Mouse (Mus musculus) heart, adult 11 months (tissue): ENCODE measurements around the gene Cd99l2.
A peak's percentile ranks its signal among the peaks of the same experiment; 100 is the strongest.
"Not testable (repeated sequence)": the region's sequence is repeated elsewhere in the genome, so short reads cannot be mapped to it uniquely, and the experiment has no call there.

Experiments
- DNase-seq: peaks from one replicate; pipeline ENCODE4 v3.0.0; 2022

Gene Cd99l2

DNA sequence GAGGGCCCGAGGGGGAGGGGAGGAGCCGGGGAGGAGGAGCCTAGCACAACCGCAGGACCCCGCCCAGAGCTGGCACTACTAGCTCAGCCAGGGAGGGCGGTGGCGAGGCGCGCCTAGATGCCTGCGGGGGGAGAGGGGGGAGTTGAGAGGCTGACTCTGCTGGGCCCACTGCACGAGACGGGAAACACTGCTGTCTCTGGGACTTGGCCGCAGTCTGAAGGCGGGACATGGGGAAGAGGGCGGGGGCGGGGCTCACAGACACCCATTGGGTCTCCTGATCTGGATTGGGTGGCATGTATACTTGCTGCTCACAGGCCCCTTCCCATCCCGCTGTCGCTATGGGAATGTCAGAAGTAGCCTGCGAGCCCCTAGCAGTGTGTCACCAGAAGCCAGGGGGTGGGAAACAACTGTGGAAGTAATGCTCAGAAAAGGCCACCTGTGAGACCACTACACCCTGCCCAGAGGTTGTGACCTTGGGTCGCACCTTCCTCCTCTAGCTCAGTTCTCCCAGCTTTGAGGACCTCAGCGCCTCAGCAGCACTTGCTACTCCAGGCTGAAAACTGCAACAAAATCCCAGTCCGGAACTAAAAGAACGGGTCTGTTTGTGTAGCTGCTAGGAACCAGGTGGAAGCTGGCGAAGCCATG, at the start of gene Cd99l2:
Cd99l2 (minus strand) TSS at position 216 of the 645 bp plus-strand sequence.
- DNase-seq = peak; percentile 99

DNA sequence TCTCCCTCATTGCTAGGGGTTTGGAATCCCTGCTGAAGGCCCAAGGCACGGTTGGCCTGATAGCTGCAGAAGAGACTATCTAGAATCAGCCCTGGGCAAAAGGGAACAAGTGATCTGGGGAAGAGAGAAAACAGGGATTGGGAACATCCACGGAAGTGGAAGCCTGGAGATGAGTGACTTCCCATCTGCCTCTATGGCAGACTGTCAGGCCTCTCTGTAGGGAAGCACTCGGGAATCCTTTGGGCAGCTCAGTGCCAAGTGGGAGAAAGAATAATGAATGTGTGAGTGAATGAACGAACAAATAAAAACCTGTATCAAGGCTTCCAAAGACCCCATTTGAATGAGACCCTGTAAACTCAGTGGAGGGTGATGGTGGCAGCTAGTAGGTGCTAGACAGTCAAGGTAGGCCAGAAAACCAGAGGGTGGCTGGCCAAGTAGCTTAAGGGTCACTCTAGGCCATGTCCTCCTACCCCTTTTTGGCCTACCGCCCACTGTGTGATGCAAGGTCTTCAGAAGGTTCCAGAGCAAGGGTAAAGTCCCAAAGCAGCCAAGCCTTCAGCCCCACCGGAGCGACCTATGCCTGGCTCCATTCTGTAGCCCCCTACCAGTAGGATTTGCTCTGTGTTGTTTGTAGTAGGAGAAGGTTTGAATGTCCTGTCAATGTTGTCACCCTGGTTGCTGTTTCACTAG, 48.3 kb upstream of the Cd99l2 start:
- DNase-seq = no peak

DNA sequence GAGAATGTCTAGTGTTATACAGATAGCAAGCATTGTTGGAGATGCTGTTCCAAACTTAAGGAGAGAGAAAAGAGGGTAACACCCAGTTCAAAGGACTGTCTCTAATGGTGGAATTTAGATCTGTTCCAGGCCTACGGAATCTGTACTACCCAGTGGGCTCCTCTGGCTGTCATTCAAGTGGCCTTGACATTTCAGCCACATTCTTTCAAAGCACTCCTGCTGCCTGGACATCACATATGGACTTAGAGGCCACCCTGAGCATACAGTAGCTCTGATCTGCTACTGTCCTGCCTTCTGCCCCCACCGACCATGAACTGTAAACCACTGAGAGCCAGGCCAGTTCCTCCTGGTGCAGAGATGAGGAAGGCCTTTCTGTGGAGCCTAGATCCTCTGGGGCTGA, 45.1 kb upstream of the Cd99l2 start:
- DNase-seq = no peak

DNA sequence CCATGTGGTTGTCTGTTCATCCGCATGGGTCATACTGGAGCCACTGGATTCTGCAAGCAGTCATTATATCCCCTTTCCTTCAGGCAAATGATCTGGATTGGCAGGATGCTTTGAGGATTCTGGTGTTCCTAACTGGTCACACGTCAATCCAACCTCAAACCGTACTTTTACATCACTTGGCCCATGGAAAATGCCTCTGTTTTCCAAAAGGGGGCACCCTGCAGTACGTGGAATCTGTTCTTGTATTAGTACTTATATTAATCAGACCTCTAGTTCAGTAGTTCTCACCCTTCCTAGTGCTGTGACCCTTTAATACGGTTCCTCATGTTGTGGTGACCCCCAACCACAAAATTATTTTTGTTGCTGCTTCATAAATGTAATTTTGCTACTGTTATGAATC, 41.5 kb upstream of the Cd99l2 start:
- DNase-seq = no peak

DNA sequence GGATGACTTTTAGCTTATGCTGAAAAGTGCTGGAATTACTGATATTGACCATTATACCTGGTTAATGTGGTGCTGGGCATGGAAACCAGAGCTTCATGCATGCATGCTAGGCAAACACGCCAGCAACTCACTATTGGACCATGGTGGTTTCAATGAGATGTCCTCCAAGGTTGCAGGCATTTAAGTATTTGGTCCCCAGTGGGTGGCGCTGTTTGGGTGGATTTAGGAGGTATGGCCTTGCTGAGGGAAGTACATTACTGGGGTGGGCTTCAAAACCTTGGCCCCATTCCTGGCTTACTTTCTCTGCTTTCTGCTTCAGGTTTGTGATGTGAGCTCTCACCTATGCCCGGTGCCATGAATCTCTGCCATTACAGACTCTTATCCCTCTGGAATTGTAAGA, 40.0 kb upstream of the Cd99l2 start:
- no peak for DNase-seq

DNA sequence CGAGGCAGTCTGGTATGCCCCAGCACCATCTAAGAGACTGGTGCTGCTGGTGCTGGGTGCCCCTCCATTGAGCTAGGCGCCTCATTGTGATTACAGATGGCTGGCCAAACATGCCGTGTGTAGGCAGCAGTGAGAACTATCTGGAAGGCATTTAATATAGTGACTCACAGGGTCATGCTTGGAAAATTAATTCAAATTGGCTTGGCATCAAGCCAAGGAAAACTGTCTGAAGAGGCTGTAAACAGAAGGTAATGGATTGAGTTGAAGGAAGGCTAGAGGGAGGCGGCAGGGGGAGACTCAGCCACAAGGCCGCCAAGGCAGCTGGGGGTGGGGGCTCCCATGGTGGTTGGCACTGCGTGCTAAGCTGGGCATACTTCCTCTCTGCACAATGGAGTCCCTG, 36.0 kb upstream of the Cd99l2 start:
- no peak for DNase-seq

DNA sequence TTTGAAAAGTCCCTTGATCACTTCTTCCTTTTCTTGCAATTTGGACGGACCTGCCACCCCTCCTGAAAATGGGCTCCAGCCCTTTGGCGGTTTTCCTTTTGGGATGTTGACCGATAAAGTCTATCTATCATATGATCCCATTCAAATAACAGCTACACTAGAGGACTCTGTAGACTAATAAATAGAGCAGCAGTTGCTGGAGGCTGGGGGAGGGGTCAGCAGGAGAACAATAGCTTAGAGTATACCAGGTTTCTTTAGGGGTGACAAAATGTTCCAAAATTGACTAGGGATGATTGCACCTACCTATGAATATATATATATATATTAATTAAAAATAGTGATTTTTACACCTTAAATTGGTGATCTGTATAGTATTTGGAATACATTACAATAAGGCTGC, 35.5 kb upstream of the Cd99l2 start:
- DNase-seq = no peak

DNA sequence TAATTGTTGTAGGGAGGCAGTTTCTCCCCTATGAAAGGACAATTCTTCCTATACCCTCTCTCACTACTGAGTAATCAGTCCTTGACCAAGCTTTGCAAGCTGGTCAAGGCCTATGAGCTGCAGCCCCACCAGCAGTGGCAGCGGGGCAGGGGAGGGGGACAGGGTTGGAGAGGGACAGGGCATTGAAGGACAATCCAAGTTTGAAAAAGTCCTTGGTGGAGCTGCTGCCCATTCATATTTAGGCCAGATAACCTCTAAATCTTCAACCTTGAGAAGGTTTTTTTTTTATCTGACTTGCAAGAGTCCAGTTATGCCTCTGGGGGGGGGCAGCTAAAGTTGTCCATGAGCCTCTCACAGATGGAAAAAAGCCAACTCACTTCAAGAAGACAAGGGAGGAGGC, 34.8 kb upstream of the Cd99l2 start:
- no peak for DNase-seq

DNA sequence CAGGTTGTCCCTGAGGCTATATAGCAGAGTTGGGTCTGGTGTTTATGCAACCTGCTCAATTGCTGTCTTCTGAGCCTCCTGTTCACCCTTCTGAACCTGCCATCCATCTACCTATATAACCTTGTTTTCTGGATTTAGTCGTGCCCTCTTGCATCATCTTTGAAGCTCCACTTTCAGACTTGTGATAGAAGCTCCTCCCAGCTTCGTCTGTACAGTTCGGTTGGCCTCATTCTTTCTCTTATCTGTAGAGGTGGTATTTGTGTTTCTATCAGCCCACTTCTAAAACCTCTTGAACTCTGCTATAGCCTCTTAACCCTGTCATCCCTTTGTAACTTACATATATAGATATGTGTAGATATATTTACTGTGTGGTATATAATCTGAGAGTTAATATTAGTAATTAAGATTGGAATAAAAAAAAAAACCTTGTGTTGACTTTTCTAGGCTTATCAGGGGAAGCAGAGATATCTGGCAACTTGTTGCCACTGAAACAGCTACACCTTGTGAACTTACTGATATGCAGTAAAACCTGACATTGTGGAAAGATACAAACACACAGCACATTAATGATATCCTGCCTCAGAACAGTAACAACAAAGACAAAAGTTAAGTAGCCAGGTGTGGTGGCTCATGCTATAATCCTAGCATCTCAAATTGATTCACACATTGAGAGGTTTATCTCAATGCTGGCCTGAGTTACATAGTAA, 33.1 kb upstream of the Cd99l2 start:
- no peak for DNase-seq

DNA sequence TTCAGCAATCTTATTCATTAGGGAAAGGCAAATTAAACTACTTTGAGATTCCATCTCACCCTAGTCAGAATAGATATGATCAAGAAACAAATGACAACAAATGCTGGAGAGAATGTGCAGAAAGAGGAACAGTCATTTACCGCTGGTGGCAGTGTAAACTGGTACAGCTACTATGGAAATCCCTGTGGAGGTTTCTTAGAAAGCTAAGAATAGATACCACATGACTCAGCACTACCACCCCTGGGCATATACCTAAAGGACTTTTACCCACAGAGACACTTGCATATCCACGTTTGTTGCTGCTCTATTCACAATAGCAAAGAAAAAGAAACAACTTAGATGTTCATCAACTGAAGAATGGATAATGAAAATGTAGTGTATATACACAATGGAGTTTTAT, 31.7 kb upstream of the Cd99l2 start:
- DNase-seq = no peak

DNA sequence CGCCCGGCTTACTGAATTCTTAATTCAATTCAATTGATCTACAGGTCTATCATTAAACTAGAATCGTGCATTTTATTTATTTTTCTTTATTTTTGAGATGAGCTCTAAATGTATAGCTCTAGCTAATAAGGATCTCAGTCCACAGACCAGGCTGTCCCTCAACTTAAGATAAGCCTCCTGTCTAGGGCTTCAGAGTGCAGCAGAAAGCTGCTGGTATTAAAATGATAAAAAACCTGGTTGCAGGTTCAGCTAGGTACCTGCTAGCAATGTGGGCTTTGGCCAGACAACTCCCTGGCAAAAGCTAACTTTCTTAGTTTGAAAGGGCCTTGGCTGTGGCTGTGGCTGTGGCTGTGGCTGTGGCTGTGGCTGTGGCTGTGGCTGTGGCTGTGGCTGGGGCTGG, 30.2 kb upstream of the Cd99l2 start:
- no peak for DNase-seq

DNA sequence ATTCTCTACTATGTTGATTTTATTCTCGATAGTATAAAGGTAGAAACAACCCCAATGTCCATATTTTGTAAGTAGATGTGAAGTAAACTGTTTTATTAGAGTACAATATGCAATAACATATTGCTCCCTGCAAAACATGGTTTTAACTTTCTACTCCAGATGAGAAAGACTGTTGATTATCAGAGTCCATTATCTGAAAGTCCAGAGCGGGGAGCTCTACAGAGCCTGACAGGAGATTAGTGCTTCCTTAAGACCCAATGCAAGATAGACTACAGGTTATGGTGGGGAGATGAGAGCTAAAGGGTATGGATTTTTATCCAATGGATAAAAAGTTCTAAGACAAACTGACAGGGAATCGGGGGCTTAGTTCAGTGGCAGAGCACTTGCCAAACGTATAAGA, 26.6 kb upstream of the Cd99l2 start:
- DNase-seq = no peak

DNA sequence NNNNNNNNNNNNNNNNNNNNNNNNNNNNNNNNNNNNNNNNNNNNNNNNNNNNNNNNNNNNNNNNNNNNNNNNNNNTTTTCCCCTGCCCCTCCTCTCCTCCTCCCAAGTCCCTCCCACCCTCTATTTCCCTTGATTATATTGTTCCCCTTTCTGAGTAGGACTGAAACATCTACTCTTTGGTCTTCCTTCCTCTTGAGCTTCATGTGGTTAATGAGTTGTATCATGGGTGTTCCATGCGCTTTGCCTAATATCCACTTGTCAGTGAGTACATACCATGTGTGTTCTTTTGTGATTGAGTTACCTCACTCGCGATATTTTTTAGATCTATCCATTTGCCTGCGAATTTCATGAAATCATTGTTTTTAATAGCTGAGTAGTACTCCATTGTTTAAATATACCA, 13.9 kb upstream of the Cd99l2 start:
- DNase-seq = not testable (repeated sequence)

DNA sequence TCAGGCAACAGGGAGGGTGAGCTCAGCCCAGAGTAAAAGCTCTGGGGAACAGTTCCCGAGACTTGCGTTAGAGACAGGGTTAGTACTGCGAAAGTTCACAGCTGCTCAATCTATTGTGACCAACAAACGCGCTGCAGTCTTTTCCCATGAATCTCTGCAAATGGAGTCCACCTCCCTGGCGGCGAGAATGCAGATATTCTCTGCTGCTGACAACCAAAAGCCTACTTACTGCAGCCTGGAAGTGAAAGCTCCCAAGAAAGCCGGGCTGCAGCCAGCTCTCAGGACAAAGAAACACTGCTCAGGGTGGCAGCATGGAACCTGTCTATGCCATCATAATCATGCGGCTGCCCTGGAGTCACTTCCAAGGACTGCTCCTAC, 619 bp upstream of the Cd99l2 start:
- peak; percentile 94 for DNase-seq

DNA sequence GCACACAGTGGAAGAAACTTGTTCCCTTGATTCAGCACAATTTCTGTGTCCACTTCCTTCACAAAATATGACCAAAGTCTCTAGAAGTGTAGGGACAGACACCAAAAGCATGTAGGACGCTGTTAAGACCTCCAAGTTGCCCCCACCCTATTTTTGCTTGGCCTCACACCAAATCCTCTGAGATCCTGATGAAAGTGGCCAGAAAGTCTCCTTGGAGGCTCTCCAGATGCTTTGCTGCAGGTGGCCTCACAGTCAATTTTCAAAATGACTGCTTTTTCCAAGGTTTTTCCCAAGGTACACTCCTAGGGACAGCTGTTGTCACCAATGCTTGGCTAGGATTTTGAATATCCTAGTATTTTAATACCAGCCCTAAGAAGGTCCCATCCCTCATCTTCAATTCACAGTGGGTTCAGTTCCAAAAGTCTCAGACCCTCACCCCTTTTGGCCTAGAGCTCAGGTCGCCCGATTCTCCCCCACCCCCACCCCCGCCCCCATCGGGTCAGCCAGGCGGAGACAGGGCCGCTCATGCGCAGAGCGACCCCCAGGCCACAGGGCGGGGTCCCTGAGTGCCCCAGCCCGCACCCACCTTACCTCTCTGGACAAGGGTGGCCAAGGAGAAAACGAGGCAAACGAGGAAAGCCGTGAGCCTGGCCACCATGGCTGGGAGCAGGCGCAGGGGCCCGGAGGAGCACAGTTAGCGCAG, 567 bp downstream of the Cd99l2 start:
- peak; percentile 77 for DNase-seq

DNA sequence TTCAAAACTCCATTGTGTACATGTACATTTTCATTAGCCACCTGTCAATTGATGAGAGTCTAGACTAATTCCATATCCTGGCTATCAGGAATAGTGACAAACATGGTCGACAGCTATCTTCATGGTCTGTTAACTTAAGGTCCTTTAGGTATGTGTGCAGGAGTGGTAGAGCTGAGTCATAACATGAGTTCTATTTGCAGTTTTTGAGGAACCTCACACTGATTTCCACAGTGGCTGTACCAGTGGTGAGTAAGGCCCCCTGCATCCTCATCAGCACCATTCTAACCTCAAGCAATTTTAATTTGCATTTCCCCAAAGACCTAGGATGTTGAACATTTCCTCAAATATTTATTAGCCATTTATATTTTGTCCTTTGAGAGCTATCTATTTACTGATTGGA, 3.3 kb downstream of the Cd99l2 start:
- peak; percentile 17 for DNase-seq

DNA sequence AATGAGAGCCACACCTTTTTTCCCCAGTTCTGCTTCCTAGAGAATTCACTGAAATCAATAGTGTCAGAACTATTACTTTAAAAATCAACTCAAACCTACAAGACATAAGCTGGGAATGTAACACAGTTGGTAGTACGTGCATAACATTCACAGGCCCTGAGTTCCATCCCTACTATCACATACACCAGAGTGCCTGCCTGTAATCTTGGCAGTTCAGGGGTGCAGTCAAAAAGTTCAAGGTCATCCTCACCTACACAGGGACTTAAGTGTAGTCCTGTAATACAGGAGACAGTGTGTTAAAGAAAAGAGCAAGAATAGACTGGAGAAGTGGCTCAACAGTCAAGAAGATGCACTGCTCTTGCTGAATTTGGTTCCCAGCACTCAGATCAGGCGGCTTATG, 10.4 kb downstream of the Cd99l2 start:
- peak; percentile 43 for DNase-seq

DNA sequence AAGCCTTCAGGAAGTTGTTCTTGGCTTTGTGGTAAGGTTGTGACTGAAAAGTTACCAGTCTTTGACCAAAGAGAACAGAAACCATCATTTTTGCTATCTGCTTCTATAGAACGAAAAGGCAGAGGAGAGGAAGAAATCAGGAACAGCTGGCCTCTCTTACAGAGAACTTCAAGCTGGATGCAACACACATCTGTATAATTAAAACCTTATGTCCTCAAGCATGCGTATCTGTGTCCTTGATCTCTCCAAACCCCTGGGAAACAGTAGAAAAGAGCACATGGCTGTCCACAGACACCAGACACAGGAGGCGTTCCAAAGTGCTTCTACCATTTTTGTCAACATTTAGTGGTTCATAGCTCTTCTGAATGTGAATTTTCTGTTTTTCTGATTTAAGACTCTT, 16.7 kb downstream of the Cd99l2 start:
- peak; percentile 41 for DNase-seq

DNA sequence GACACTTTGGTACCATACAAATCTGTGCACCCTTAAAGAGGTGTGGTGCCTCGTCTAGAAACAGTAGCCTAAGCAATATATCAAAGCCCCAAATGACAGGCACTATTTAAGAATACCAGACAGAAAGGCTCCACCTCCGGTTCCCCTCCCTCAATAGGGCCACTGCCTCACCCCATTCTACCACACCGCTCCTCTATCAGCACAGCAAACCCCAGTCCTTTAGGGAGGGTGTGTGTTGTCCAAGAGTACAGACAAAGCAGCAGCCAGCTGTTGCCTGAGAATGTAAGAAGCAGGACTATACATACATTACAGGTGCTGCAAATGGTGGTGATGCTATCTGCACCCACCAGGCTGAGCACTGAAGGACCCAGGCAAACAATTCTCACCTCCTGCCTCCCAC, 17.2 kb downstream of the Cd99l2 start:
- DNase-seq = peak; percentile 34

DNA sequence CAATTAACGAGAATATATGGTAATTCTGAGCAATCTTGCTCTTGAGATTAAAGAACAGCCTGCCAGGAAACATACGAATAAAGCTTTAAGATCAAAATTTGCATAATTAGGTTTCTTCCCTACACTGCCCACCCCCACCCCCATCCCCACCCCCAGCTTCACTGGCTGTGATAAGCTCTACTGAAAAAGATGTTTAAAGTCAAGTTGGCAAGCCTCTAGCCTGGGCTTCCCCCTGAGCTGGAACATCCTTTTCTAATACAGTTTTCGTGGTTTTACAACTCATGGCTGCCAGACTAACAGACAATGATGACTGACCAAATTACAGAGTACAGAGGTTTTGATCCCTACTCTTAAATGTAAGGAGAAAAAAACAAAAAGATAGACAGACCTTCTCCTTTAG, 17.6 kb downstream of the Cd99l2 start:
- DNase-seq = no peak

DNA sequence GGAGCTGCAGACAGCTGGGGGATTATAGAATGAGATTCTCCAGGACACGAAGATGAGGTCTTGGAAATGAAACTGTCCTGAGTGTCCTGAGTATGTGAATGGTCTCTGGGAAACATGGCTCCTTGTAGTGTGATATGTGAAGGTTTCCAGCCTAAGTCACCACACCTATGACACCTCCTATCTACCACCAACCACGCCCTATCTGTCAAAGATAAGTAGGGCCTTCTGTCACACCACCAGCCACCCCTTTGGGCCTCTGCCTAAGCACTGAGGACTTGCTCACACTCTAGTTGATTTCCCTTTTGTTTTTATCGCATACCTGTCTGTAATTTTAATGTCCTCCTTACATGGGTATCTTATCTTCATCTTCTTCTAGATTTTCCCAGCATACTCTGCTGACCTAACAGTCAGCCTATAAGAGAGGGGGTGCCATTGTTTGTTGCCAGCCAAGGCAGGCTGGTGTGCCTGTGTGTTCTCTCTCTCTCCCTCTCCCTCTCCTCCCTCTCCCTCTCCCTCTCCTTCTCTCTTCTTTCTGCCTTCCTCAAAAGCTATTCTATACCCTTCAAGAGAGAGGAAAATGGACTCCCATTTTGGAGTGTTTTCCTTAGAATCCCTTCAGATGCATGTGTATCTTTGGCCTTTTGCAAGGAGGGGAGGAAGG, 18.2 kb downstream of the Cd99l2 start:
- peak; percentile 8 for DNase-seq

DNA sequence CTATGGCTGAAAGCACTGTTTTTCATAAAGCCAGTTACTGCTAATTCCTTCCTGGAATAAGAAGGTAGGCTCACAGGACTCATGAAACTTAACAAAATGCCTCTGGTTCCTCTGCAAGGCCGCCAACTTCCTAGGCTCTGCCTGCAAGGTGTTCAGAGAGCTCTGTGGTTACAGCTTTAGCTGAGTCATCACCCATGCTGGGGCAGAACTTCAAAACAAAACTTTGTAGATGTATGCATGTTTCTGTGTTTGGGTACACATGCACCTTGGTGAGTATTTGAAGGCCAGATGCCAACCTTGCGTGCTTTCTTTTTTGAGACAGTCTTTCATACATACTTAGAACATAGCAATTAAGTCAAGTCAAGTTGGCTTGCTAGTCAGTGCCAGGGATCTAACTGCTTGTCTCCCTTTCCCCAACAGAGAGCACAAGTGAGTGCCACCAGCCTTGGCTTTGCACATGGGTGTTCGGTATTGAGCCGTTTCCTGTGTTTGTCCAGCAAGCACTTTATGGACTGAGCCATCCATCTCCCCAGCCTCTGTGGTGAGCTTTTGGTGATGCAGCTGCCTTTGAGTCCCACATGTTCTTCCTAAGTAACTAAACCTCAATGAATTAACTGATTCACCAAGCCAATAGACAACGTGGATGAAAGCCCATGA, 23.9 kb downstream of the Cd99l2 start:
- no peak for DNase-seq

DNA sequence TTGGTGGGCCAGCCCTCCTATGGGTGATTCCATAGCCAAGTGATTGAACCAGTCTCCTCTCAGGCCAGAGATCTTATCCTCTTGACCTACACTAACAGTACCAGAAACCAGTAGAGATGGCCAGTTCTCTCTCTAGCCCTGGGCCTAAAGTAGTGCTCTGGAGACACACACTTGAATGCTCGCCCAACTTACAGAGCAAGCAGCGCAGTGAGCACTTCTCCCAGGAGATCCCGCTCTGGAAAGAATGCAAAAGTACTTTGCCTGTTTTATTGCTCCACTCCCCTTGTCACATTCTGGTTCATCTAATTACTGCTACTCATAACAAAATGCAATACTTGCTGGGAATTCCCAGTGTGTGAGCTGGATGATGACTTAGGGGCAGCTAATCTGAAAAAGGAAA, 25.2 kb downstream of the Cd99l2 start:
- peak; percentile 92 for DNase-seq
